Mouse (Mus musculus) intestine, embryonic 16.5 days (tissue): Measurements from ENCODE around the gene Ifi205. TPM values are rescaled to one million over a fixed set of nuclear protein-coding genes. Genes with fewer than 3 reads are reported as not detected.
"Not testable (repeated sequence)": the region's sequence is repeated elsewhere in the genome, so short reads cannot be mapped to it uniquely, and the experiment has no call there.

Experiments used
- ATAC-seq: fragments of 200-750 bp; cut with Nextera tagmentation; 2 replicates; pipeline ENCODE4 v1.8.0; 2017; ENCODE audit warnings: moderate TSS enrichment, moderate library complexity
- H3K27ac ChIP-seq: fragments of 300-500 bp; sonication (generic); 2 replicates; pipeline ENCODE4 v1.5.1; 2014; ENCODE audit warnings: mild to moderate bottlenecking, low read length
- H3K27me3 ChIP-seq: fragments of 300-500 bp; sonication (generic); replicated peaks from 2 replicates; pipeline ENCODE4 v1.6.1; 2014; ENCODE audit warnings: low read length, control low read depth, mixed read lengths; ENCODE audit not compliant: control insufficient read depth, insufficient read depth
- H3K36me3 ChIP-seq: fragments of 300-500 bp; sonication (generic); 2 replicates; pipeline ENCODE4 v1.6.1; 2014; ENCODE audit warnings: low read length, control low read depth; ENCODE audit not compliant: control insufficient read depth, insufficient read depth
- H3K4me1 ChIP-seq: fragments of 300-500 bp; sonication (generic); 2 replicates; pipeline ENCODE4 v1.6.1; 2014; ENCODE audit warnings: low read length, control low read depth, mixed read lengths; ENCODE audit not compliant: control insufficient read depth, insufficient read depth
- H3K4me2 ChIP-seq: fragments of 300-500 bp; sonication (generic); 2 replicates; pipeline ENCODE4 v1.6.1; 2014; ENCODE audit warnings: low read depth, low read length, control low read depth
- H3K4me3 ChIP-seq: fragments of 300-500 bp; sonication (generic); 2 replicates; pipeline ENCODE4 v1.5.1; 2014; ENCODE audit warnings: mild to moderate bottlenecking, low read length
- H3K9ac ChIP-seq: fragments of 300-500 bp; sonication (generic); 2 replicates; pipeline ENCODE4 v1.6.1; 2014; ENCODE audit warnings: low read depth, low read length
- H3K9me3 ChIP-seq: fragments of 300-500 bp; sonication (generic); 2 replicates; pipeline ENCODE4 v1.6.1; 2016; ENCODE audit warnings: low read length, control low read depth; ENCODE audit not compliant: control insufficient read depth
- WGBS: fragments of 180-500 bp; shearing (Covaris S2); extraction: QIAGEN DNeasy Blood & Tissue Kit; methylation state at CpG from one replicate; pipeline ENCODE4 v1.1.7; 2014; 5-methylcytosine and 5-hydroxymethylcytosine counted together
- polyA plus RNA-seq: library from polyadenylated mRNA; unstranded; fragments of >200 nt; fragmentation: Nextera tagmentation; extraction: Ambion mirVana; gene quantifications from 2 replicates; pipeline ENCODE4 v1.2.1, GENCODE M21; 2015

Ifi205 gene
- polyA plus RNA-seq, 1 experiment from 2014 or later: 1.6 TPM

DNA sequence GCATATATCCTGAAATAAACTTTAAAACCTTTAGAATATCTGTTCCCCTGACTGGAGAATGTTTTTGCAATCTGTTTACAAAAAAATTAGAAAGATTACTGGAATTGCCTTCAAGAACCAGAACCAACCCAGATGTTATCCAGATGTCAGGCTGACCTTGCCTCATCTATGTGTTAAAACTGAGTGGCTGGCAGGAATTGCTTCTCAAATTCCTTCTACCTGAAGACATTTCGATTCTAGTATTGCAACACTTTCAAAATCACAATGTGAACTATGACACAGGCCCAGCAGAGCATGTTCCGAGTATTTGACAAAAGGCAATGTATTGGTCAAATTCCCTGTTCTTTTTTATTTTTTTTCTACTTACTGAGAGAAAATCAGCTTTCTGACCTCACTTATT, 12.8 kb upstream of the Ifi205 start:
- no peaks in the 10 kb centered on the region for H3K9me3 ChIP-seq
- no peak overlapping the region for H3K4me2 ChIP-seq
- WGBS: 67% methylated on average over 2 of the region's 2 CpGs
- no peak overlapping the region for H3K27ac ChIP-seq
- no peaks in the 10 kb centered on the region for H3K27me3 ChIP-seq
- no peaks in the 10 kb centered on the region for H3K36me3 ChIP-seq
- no peak overlapping the region for H3K4me3 ChIP-seq
- no peak overlapping the region for H3K9ac ChIP-seq
- ATAC-seq: no peak
- no peaks in the 10 kb centered on the region for H3K4me1 ChIP-seq

DNA sequence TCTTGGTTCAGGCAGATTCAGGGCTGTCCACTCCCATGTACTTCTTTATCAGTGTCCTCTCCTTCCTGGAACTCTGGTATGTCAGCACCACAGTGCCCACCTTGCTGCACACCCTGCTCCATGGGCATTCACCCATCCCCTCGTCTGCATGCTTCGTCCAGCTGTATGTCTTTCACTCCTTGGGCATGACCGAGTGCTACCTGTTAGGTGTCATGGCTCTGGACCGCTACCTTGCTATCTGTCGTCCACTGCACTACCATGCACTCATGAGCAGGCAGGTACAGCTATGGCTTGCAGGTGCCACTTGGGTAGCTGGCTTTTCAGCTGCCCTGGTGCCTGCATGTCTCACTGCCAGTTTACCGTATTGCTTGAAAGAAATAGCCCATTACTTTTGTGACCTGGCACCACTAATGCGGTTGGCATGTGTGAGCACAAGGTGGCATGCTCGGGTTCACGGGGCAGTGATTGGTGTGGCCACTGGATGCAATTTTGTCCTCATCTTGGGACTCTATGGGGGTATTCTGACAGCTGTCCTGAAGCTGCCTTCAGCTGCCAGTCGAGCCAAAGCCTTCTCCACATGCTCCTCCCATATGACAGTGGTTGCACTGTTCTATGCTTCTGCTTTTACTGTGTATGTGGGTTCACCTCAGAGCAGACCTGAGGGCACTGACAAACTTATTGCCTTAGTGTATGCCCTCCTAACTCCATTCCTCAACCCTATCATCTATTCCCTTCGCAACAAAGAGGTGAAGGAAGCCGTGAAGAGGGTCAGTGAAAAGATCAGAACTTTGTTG, 10.7 kb upstream of the Ifi205 start:
- not testable (repeated sequence) for H3K27ac ChIP-seq, H3K4me3 ChIP-seq, H3K27me3 ChIP-seq, H3K9ac ChIP-seq, H3K36me3 ChIP-seq, H3K9me3 ChIP-seq, H3K4me1 ChIP-seq, ATAC-seq, H3K4me2 ChIP-seq
- WGBS: 91% methylated on average over 12 of the region's 12 CpGs

DNA sequence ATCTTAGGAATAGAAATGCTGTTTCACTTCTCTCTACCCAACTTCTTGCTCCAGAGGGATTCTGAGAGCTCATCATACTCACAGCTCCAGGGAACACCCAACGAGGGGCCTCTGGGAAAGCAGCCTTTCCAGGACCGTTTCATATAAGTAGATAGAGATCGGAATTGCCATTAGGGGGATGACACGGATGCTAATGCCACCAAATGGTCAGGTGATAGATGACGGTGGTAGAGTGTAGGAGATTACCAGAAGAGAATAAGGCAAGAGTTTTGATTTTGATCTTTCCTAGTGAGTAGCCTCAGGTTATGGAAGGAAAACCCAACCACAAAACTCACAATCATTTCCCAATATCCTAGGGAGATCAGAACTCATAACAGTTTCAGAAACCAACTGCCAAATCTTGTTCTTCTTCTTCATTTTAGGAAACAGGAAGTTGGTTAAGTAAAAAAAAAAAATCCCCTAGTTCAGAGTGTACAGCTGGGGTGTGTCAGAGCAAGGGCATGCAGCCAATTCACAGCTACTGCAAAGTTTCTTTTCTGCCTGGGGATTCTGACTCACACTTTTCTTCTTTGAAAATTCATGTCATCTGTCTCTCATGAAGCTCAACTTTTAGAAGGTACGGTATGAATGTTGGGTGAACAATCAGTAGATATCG, 9.0 kb upstream of the Ifi205 start, which contains the start of gene Olfr433:
Olfr433 (plus strand) TSS at position 183 of the 655 bp plus-strand sequence.
- Histone ChIP-seq H3K36me3 (no peaks in the 10 kb centered on the region), H3K4me3 (no peak within 1 kb of the TSS), H3K9ac (no peak within 1 kb of the TSS), H3K9me3 (no peaks in the 10 kb centered on the region), H3K4me2 (no peak within 1 kb of the TSS), H3K4me1 (no peaks in the 10 kb centered on the region), H3K27ac (no peak within 1 kb of the TSS), H3K27me3 (no peaks in the 10 kb centered on the region)
- 65% methylated on average over 7 of the region's 7 CpGs for WGBS
- ATAC-seq: 0 out of 2 replicates have a peak, but pooled peaks have one; percentile 42

DNA sequence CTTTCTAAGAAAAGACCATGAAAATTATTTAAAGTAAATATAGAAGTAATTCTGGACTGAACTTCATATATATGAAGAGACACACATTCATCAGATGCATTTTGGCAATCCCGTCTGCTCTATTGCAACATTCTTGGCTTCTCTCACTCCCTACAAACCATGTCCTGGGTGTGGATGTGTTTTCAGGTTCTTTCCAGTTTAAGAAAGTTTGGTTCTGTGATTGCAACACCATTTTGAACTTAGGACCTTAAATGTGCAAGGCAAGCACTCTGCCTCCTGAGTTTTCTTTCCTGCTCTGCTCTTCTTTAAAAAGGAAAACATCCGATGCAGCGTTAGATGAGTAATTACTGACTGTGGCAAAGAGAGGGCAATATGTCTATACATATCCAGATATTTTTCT, 6.9 kb upstream of the Ifi205 start:
- no peaks in the 10 kb centered on the region for H3K36me3 ChIP-seq
- H3K27ac ChIP-seq: no peak overlapping the region
- H3K4me3 ChIP-seq: no peak overlapping the region
- no peak overlapping the region for H3K9ac ChIP-seq
- H3K4me1 ChIP-seq: no peaks in the 10 kb centered on the region
- no peak for ATAC-seq
- H3K4me2 ChIP-seq: no peak overlapping the region
- 70% methylated on average over 3 of the region's 3 CpGs for WGBS
- H3K27me3 ChIP-seq: no peaks in the 10 kb centered on the region
- no peaks in the 10 kb centered on the region for H3K9me3 ChIP-seq

DNA sequence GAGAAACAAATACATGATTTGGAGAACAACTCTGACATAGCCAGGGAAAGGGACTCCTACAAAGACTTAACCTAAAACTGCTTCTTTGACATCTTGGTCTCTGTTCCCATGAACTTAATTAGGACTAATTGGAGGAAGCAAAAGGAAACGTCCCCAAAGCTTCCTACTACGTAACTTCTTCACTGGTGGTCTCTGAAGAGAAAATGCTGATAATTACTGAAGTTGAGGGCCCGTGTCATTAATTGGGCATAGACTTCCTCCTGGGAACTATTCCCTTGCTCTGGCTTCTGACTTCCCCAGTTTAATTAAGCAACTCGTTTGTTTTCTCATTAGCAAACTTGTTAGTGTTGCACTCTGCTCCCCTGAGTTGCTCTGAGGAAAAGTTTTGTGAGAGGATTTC, 4.2 kb upstream of the Ifi205 start:
- H3K27me3 ChIP-seq: no peaks in the 10 kb centered on the region
- no peak for ATAC-seq
- H3K4me3 ChIP-seq: no peak overlapping the region
- WGBS: 77% methylated on average over 4 of the region's 4 CpGs
- no peak overlapping the region for H3K9ac ChIP-seq
- no peaks in the 10 kb centered on the region for H3K4me1 ChIP-seq
- no peak overlapping the region for H3K4me2 ChIP-seq
- H3K27ac ChIP-seq: no peak overlapping the region
- no peaks in the 10 kb centered on the region for H3K36me3 ChIP-seq
- no peaks in the 10 kb centered on the region for H3K9me3 ChIP-seq

DNA sequence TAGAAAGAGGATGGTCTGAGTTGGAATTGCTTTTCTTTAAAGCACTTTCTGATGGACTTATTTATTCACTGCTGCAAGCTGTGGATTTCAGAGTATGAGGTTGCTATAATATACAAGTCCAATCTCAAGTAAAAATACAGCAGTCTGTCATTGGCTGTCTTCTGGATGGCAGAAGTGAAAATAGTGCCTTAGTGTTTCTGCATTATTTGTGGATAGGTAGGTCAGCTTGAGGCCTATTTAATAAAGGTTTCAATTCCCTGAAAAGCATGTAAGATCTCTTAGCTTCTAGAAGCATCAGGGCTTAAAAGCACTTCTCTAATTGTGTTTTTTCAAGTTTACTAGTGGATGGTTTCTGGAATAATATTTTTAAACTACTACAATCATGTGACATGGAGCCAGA, 24.6 kb downstream of the Ifi205 start:
- not testable (repeated sequence) for H3K27ac ChIP-seq, H3K9ac ChIP-seq, H3K4me3 ChIP-seq, H3K36me3 ChIP-seq, H3K4me1 ChIP-seq, H3K9me3 ChIP-seq, H3K4me2 ChIP-seq, ATAC-seq, H3K27me3 ChIP-seq

DNA sequence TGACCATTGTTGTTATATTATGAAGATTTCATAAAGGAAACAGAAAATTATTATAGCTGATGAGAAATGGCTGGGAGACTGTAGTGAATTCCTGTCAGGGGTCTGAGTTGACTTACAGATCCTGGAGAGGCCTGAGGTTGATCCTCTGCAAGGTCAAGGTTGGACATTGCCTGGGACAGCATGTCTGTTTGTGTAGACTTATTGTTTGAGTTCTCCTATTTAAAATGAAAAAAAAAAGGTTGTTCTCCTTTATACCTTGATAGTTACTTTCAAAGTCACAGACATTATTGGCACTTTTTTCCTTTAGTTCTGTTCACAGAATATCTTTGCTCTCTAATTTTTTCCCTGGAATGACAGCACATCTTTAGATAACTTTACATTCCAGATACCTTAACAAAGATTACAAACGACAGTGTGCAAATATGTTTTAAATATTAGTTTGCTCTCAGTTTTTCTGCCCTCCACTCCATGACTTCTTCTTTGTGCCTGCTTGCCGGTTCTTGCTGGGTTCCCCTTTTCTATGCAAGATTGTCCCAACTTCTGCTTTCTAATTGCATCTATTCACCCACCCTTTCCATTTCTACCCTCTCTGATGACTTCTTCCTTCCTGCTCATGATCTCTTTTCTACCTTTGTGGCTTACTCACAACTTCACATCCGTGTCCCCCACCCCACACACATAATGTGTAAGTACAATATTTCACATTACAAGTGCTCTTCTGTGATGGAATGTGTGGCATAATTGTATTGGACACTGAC, 27.1 kb downstream of the Ifi205 start:
- H3K4me2 ChIP-seq, H3K27me3 ChIP-seq, H3K4me3 ChIP-seq, H3K4me1 ChIP-seq, H3K9me3 ChIP-seq, H3K36me3 ChIP-seq, H3K9ac ChIP-seq, ATAC-seq, H3K27ac ChIP-seq: not testable (repeated sequence)
- WGBS: 68% methylated on average over 2 of the region's 3 CpGs

DNA sequence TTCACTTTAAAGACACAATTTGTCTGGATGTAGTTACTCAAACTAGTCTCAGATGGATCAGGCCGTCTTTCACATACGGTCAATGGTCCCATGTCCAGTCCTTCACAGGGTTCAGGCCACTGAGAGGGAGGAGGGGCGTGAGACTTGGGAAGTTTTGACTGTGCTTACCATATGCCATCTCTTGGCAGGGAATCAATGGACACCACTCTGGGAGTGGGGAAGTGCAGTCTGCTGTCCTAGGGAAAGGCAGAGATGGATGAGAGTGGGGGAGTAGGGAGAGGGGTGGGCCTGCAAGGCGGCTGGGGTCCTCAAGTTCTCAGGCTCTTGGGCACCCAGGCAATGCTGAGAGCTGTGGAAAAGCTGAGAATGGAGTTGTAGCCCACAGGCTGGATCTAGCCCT, 36.6 kb downstream of the Ifi205 start:
- Histone ChIP-seq H3K36me3 (no peaks in the 10 kb centered on the region), H3K9me3 (no peaks in the 10 kb centered on the region), H3K9ac (no peak overlapping the region), H3K4me2 (no peak overlapping the region), H3K27me3 (no peaks in the 10 kb centered on the region), H3K4me1 (no peaks in the 10 kb centered on the region), H3K4me3 (no peak overlapping the region), H3K27ac (no peak overlapping the region)
- 85% methylated on average over 4 of the region's 4 CpGs for WGBS
- ATAC-seq: no peak

DNA sequence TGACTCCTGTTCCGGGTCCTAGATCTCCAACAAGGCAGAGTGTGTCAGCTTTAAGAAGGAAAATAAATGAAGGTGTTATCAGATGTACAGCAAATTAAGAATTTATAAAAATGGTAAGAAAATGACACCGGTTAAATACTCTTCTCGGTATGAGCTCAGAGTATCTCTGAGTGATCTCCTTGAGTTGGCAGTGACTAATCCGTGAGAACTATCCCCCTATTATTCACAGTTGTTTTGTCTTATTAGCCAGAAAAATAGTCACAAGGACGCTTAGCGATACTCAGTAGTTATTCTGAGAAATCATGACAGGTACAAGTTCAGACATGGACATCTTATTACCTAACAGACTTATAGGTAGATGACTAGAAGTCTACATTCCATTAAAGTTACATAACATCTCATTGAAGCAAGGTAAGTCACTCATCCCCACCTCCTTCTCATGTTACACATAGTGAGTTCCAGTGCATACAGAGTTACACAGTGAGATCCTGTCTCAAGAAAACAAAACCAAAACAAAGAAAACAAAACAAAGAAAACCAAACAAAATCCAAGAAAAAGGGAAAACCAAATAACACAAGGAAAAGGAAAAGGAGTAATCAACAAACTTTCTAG, 48.8 kb downstream of the Ifi205 start, which contains the start of gene Ifi202b:
Ifi202b (minus strand) TSS at position 51 of the 612 bp plus-strand sequence.
- not testable (repeated sequence) for H3K4me3 ChIP-seq, H3K36me3 ChIP-seq, ATAC-seq, H3K27me3 ChIP-seq, H3K4me2 ChIP-seq, H3K27ac ChIP-seq, H3K4me1 ChIP-seq, H3K9ac ChIP-seq, H3K9me3 ChIP-seq
- 88% methylated on average over 6 of the region's 6 CpGs for WGBS
